Mouse (Mus musculus) lung, postnatal 0 days (tissue): Measurements from ENCODE around the gene Rnf19b.

Experiments used
- CTCF ChIP-seq: IDR thresholded peaks from 2 replicates; pipeline ENCODE4 v1.5.1; 2016; ENCODE audit warnings: antibody characterized with exemption, mild to moderate bottlenecking
- EP300 ChIP-seq: IDR thresholded peaks from 2 replicates; pipeline ENCODE4 v1.6.1; 2016; ENCODE audit warnings: antibody characterized with exemption, mild to moderate bottlenecking, control low read depth

DNA sequence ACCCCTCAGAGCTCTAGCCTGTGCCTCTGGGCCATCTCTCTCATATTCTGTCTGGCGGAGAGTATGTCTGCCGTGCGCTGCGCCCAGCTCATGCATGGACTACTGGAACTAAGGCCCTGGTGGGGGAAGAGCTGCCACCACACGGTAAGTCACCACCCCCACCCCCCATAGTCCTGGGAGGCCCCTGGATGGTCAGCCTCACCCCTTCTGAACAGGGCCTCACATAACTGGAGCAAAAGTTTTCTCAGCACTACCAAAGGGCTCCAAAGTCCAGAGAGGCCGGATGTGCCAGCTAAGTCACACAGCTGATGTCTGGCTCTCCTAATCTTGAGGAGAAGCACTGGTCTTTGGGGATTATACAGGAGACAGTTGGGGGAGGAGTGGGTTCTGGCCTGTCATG lies 52.7 kb downstream of the Rnf19b start:
- TF ChIP-seq CTCF (no peak), EP300 (no peak)
